Mouse (Mus musculus) C2C12 (cell line): ENCODE results near the gene Iqsec1. TPM values are rescaled to one million over a fixed set of nuclear protein-coding genes. Genes with fewer than 3 reads are reported as not detected.

Experiments used
- H3K27me3 ChIP-seq: one replicate; pipeline ENCODE4 v1.6.1; 2011; ENCODE audit not compliant: control insufficient read depth, insufficient read depth, insufficient read length
- H3K36me3 ChIP-seq: one replicate; pipeline ENCODE4 v1.6.1; 2011; ENCODE audit not compliant: control insufficient read depth, insufficient read depth
- H3K4me3 ChIP-seq: one replicate; pipeline ENCODE4 v1.5.1; 2011; ENCODE audit warnings: mild to moderate bottlenecking, control low read depth; ENCODE audit not compliant: poor library complexity, insufficient read depth, severe bottlenecking
- H3K79me2 ChIP-seq: one replicate; pipeline ENCODE4 v1.6.1; 2011; ENCODE audit not compliant: control insufficient read depth, insufficient read depth
- H3K79me3 ChIP-seq: one replicate; pipeline ENCODE4 v1.6.1; 2011; ENCODE audit warnings: low read depth, control low read depth
- H3ac ChIP-seq: one replicate; pipeline ENCODE3; 2011; ENCODE audit warnings: low read depth; ENCODE audit not compliant: control insufficient read depth, insufficient read length
- CEBPB ChIP-seq: IDR thresholded peaks from one replicate; pipeline ENCODE4 v1.6.1; 2011; ENCODE audit warnings: low read depth, mild to moderate bottlenecking, control low read depth, moderate library complexity
- CTCF ChIP-seq: IDR thresholded peaks from one replicate; pipeline ENCODE4 v1.5.1; 2011; ENCODE audit not compliant: control insufficient read depth, insufficient read depth, insufficient read length
- FOSL1 ChIP-seq: IDR thresholded peaks from one replicate; pipeline ENCODE4 v1.8.0; 2011; ENCODE audit warnings: mild to moderate bottlenecking, low read length; ENCODE audit not compliant: poor library complexity, insufficient read depth, severe bottlenecking
- MAX ChIP-seq: IDR thresholded peaks from one replicate; pipeline ENCODE4 v1.6.1; 2011; ENCODE audit warnings: mild to moderate bottlenecking, control low read depth
- MYOD1 ChIP-seq: IDR thresholded peaks from one replicate; pipeline ENCODE4 v1.6.1; 2011; ENCODE audit warnings: low read depth; ENCODE audit not compliant: control insufficient read depth, insufficient read length
- MYOG ChIP-seq: IDR thresholded peaks from one replicate; pipeline ENCODE4 v1.6.1; 2011; ENCODE audit not compliant: control insufficient read depth, insufficient read length; ENCODE audit errors: extremely low read depth
- USF1 ChIP-seq: IDR thresholded peaks from one replicate; pipeline ENCODE4 v1.6.1; 2011; ENCODE audit warnings: low read depth, mild to moderate bottlenecking, control low read depth, moderate library complexity
- polyA plus RNA-seq: library from polyadenylated mRNA; unstranded; fragments of >200 nt; fragmentation: generic; extraction: Trizol; gene quantifications from one replicate; pipeline ENCODE4 v1.2.1, GENCODE M21; 2012; ENCODE audit warnings: missing spikeins

Iqsec1 gene
- polyA plus RNA-seq, 1 experiment: 20.6 TPM

DNA sequence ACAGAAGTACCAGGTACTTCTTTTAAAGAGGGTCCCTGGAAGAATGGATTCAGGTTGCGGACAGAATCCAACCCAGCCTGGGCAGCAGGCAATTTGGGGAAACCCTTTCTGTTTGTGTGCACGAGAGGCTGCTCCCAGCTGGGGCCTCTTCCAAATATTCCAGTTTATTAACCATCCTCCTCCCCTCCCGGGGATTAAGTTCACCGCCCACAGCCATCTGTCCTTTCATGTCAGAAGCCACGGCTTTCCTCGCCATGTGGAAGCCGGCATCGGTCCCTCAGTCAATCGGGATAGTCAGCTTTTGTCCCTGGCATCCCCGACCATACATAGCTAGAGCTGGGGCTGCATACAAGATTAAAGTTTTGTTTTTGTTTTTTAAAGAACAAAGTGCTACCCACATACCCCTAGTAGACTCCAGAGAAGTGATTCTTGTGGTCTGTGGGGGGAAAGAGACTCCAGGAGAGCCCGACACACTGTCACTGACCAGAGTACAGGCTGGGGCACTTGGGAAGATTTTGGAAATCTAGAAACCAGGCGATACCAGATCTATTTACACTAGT, 276.9 kb downstream of the Iqsec1 start:
- peaks cover 96% of the 10 kb centered on the region for H3K79me2 ChIP-seq
- H3K4me3 ChIP-seq: no peak overlapping the region
- TF ChIP-seq FOSL1 (no peak), USF1 (no peak), MYOD1 (peak; percentile 63), MYOG (no peak)
- no peak overlapping the region for H3ac ChIP-seq
- no peaks in the 10 kb centered on the region for H3K36me3 ChIP-seq
- H3K27me3 ChIP-seq: no peaks in the 10 kb centered on the region
- peaks cover 33% of the 10 kb centered on the region for H3K79me3 ChIP-seq

DNA sequence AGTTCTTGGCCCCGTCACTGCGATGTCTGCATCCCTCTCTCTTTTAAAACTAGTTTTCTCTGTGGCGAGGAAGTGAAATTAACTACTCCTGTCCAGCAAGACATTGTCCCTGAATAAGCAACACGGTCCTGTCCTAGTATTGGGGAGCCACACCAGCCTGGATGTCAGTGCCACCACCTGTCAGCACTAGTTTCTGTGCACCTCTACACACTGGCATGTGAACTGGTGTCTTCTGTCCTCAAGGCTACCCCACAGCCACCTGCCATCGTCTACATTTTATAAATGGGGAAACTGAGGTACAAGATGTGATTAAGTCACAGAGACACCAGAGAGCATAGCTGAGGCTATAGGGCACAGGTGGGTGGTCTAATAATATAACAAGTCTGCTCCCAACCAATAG, 277.7 kb downstream of the Iqsec1 start:
- Histone ChIP-seq H3K36me3 (no peaks in the 10 kb centered on the region), H3K27me3 (no peaks in the 10 kb centered on the region)
- TF ChIP-seq CTCF: no peak
- no peak for TF ChIP-seq FOSL1
- TF ChIP-seq CEBPB: no peak
- no peak for TF ChIP-seq MYOG
- no peak for TF ChIP-seq MAX
- TF ChIP-seq USF1: no peak
- TF ChIP-seq MYOD1: no peak

DNA sequence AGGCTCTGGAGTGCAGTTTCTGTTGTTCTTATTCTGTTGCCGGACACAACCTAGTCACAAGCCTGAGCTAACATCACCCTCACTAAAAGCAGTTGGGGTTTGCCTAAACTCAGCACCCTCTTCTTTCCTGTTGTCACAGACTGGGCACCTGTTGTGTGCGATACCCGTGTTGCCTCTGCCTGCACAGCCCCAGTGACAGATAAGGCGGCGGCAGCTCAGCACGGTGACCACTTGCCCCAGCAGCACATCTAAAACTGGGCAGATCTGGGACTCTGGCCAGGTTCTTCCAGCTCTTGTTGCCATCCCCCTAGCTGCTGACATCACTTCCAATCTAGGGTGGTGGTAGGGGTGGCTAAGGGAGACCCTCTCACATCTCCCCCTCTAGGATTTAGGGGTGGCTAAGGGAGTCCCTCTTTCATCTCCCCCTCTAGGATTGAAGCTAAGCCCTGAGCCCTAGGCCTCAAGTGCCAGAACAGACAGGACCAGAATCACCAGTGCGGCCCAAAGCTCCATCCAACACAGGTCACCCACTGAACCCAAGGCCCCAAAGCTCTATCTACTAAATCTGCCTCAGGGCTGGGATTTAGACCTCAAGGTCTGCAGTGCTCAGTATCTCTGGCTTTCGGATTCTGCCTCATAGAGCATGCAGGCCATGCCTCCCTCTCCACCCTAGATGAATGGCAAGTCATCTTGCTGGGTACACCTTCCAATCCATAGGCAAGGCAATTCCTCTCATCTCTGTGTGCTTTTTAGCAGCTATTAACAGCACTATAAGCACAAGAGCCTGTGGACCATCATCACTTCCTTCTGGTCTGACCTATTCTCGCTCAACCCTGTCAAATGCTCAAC, 278.3 kb downstream of the Iqsec1 start:
- H3K4me3 ChIP-seq: no peak overlapping the region
- no peaks in the 10 kb centered on the region for H3K36me3 ChIP-seq
- H3ac ChIP-seq: no peak overlapping the region
- H3K27me3 ChIP-seq: no peaks in the 10 kb centered on the region
- TF ChIP-seq FOSL1 (no peak), CEBPB (no peak), USF1 (no peak), CTCF (no peak), MYOG (no peak), MAX (no peak), MYOD1 (no peak)
- peaks cover 34% of the 10 kb centered on the region for H3K79me3 ChIP-seq
- H3K79me2 ChIP-seq: peaks cover 99% of the 10 kb centered on the region

More for the DNA sequence above, 277.7 kb downstream of the Iqsec1 start:
- H3K79me2 ChIP-seq: peaks cover 99% of the 10 kb centered on the region
- no peak overlapping the region for H3K4me3 ChIP-seq
- no peak overlapping the region for H3ac ChIP-seq
- H3K79me3 ChIP-seq: peaks cover 36% of the 10 kb centered on the region

DNA sequence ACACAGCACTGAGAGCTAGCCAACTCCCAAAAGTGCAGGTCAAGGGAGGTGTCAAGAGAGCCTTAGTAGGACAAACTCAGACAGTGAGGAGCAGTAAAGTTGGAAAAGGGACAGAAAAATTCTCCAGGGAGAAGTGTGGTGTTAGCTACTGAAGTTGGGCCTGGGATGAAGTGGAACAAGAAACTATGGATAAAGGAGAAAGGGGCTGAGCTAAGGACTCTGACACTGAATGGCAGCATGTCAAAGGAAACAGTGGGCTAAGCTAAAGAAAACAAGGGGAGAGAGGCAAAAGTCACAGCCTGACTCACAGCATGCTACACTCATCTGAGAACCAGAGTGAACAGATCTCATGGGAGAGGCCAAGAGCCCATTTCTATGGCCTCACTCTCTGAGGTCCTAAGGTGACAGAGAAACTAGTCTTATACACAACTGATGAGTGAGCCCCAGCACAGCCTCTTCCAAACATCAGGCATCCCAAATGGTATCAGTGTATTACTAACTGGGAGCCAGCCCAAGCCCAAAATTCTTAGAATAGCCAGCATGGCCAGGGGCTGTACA, 280.3 kb downstream of the Iqsec1 start:
- Histone ChIP-seq H3K4me3 (no peak overlapping the region), H3ac (no peak overlapping the region), H3K79me2 (peaks cover 100% of the 10 kb centered on the region), H3K27me3 (no peaks in the 10 kb centered on the region), H3K79me3 (peaks cover 40% of the 10 kb centered on the region), H3K36me3 (peaks cover 6% of the 10 kb centered on the region)
- TF ChIP-seq CTCF: no peak
- no peak for TF ChIP-seq FOSL1
- TF ChIP-seq MYOD1: no peak
- no peak for TF ChIP-seq MYOG
- TF ChIP-seq CEBPB: no peak

GRCm38 (mm10) chr6:90707143-90707542, 281.3 kb downstream of the Iqsec1 start:
- Histone ChIP-seq H3K27me3 (no peaks in the 10 kb centered on the region), H3ac (no peak overlapping the region), H3K36me3 (peaks cover 6% of the 10 kb centered on the region), H3K79me2 (peaks cover 100% of the 10 kb centered on the region), H3K79me3 (peaks cover 42% of the 10 kb centered on the region), H3K4me3 (no peak overlapping the region)
- TF ChIP-seq FOSL1: no peak
- TF ChIP-seq MYOD1: no peak
- no peak for TF ChIP-seq CTCF
- TF ChIP-seq USF1: no peak
- TF ChIP-seq MYOG: no peak
- no peak for TF ChIP-seq MAX
- no peak for TF ChIP-seq CEBPB
